Mouse (Mus musculus): ENCODE results near the gene Zfp770. TPM values are rescaled to one million over a fixed set of nuclear protein-coding genes. Genes with fewer than 3 reads are reported as not detected.

Zfp770 gene
- total RNA-seq, 1 experiment from 2014 or later, result 22.4 TPM

DNA sequence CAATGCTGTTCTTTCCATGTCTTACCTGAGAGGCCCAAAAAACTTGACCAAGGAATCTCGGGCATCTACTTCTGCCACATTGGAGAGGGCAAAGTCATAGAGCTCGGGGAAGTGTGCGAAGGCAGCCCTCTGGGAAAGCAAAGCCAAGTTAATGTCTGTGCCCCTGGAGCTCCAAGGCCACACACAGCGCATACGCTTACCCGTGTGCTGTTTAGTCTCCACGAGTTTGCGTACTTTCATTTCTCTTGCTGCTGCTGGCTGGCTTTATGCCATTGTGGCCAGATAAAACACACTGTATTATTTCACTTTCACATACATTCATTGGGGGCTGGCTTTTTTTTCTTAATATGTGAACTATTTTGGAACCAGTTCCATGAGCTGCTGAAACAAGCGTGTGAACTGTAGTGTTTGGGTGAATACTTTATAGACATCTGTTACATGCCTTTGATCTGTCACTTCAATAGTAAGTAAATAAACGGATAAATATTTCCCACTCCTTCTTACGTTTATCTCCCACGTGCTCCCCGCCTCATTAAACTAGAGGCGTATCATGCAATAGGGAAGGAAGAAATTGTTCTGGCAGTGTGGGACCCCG is 54.3 kb downstream of the Zfp770 start:
- ATAC-seq (replicated peaks; ENCODE audit: insufficient number of reproducible peaks, low FRiP score, low TSS enrichment, poor library complexity, severe bottlenecking), result no peak

GRCm38 (mm10) chr2:114145315-114145801 is 55.9 kb downstream of the Zfp770 start:
- peak; percentile 71 for ATAC-seq (replicated peaks; ENCODE audit: insufficient number of reproducible peaks, low FRiP score, low TSS enrichment, poor library complexity, severe bottlenecking)

DNA sequence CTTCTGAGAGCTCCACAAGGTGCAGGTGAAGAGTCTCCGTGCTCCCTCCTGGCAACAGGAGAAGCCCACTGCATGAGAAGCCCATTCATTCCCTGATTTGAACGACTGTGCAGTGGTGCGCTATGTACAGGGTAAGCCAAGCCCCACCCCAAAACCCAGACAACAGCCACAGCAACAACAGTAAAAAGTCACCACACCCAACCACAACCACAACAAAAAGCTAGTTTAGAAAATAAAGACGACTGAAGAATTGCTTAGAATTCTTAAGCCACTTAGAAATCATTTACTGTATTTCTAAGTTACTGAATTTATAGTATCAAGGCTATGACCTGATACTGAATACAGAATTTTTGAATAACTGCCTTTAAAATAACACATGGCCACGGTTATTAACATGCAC is 56.4 kb downstream of the Zfp770 start:
- ATAC-seq (replicated peaks; ENCODE audit: insufficient number of reproducible peaks, low FRiP score, low TSS enrichment, poor library complexity, severe bottlenecking), result 0 out of 2 replicates have a peak, but pooled peaks have one; percentile 40

GRCm38 (mm10) chr2:114143842-114144241 is 57.4 kb downstream of the Zfp770 start:
- ATAC-seq (replicated peaks; ENCODE audit: insufficient number of reproducible peaks, low FRiP score, low TSS enrichment, poor library complexity, severe bottlenecking), result no peak

Other genes with a start within 250 kb of the Zfp770 start
- gene Gjd2, start 187.8 kb downstream of the Zfp770 start, total RNA-seq (2017), result not detected in 3 replicates
- not detected in 3 replicates for gene Actc1, start 147.9 kb downstream of the Zfp770 start, total RNA-seq (2017)
- gene Aqr, start 14.4 kb downstream of the Zfp770 start, total RNA-seq (2017), result 49.2 to 85.2 TPM (median 72.3 TPM) in 3 replicates